Mouse (Mus musculus) CH12.LX (cell line): ENCODE measurements around the gene Gbp8.

ENCODE experiments used
- CTCF ChIP-seq, 2 experiments: IDR thresholded peaks in 1 of 2; conservative IDR thresholded peaks in 1 of 2; 2 replicates each; pipeline ENCODE4 v1.5.1; 2011 to 2012; ENCODE audit warnings: low read depth in 2 of 2, low read length in 2 of 2, improper control_type of control experiment in 1 of 2, inconsistent platforms in 1 of 2, mild to moderate bottlenecking in 1 of 2, moderate library complexity in 1 of 2
- E2F4 ChIP-seq: IDR thresholded peaks from 2 replicates; pipeline ENCODE4 v1.6.1; 2011; ENCODE audit warnings: low read depth, low read length, improper control_type of control experiment; ENCODE audit not compliant: insufficient replicate concordance
- ELF1 ChIP-seq: IDR thresholded peaks from 2 replicates; pipeline ENCODE4 v1.6.1; 2014; ENCODE audit warnings: low read depth, mild to moderate bottlenecking, inconsistent platforms, low read length, improper control_type of control experiment
- EP300 ChIP-seq: IDR thresholded peaks from 2 replicates; pipeline ENCODE4 v1.6.1; 2011; ENCODE audit warnings: low read length, improper control_type of control experiment
- HCFC1 ChIP-seq: IDR thresholded peaks from 2 replicates; pipeline ENCODE4 v1.6.1; 2012; ENCODE audit warnings: low read depth, mild to moderate bottlenecking, inconsistent platforms, low read length, improper control_type of control experiment
- MAFK ChIP-seq: IDR thresholded peaks from 2 replicates; pipeline ENCODE4 v1.6.1; 2011; ENCODE audit warnings: low read length, improper control_type of control experiment; ENCODE audit not compliant: insufficient replicate concordance
- POLR2A ChIP-seq: IDR thresholded peaks from 2 replicates; pipeline ENCODE4 v1.6.1; 2011; ENCODE audit warnings: low read depth, mild to moderate bottlenecking, improper control_type of control experiment, low read length
- USF1 ChIP-seq: IDR thresholded peaks from 2 replicates; pipeline ENCODE4 v1.6.1; 2014; ENCODE audit warnings: low read depth, mild to moderate bottlenecking, inconsistent platforms, low read length, improper control_type of control experiment

GRCm38 (mm10) chr5:104979040-104979513, 160.3 kb downstream of the Gbp8 start:
- no peak for TF ChIP-seq CTCF (conservative IDR thresholded peaks at IDR 0.05 in 1 of 2, IDR thresholded peaks at IDR 0.05 in 1 of 2; ENCODE audit: low read depth in 2 of 2, low read length in 2 of 2)
- TF ChIP-seq USF1 = no peak
- no peak for TF ChIP-seq POLR2A
- TF ChIP-seq E2F4 = no peak
- TF ChIP-seq HCFC1 = no peak
- TF ChIP-seq ELF1 = no peak
- no peak for TF ChIP-seq MAFK
- TF ChIP-seq EP300 = no peak
